Mouse (Mus musculus): Measurements from ENCODE around the gene Gm44805.

Gene Gm44805

GRCm38 (mm10) chr7:19628536-19629360 is 52.5 kb downstream of the Gm44805 start:
- peak; percentile 93 for DNase-seq (ENCODE audit: low spot score)

DNA sequence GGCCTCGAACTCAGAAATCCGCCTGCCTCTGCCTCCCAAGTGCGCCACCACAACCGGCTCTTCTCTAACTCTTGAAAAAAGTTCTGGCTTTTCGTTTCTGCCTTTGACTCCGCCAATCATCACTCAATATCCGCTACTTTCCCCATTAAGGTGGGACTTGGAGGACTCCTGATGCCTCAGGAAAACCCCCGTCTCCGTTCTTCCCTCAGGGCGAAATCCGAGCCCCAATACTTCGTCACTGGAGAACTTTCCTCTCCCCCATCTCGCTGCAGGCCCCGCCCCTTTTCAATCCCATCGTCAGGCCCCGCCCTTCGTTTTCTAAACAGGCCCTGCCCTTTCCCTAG is 53.1 kb downstream of the Gm44805 start:
- DNase-seq (ENCODE audit: low spot score) = no peak

- DNase-seq (ENCODE audit: low spot score) = no peak
Measured at GRCm38 (mm10) chr7:19627721-19628120, 53.5 kb downstream of the Gm44805 start.

- no peak for DNase-seq (ENCODE audit: low spot score)
Measured at GRCm38 (mm10) chr7:19623433-19623832, 57.8 kb downstream of the Gm44805 start.

DNA sequence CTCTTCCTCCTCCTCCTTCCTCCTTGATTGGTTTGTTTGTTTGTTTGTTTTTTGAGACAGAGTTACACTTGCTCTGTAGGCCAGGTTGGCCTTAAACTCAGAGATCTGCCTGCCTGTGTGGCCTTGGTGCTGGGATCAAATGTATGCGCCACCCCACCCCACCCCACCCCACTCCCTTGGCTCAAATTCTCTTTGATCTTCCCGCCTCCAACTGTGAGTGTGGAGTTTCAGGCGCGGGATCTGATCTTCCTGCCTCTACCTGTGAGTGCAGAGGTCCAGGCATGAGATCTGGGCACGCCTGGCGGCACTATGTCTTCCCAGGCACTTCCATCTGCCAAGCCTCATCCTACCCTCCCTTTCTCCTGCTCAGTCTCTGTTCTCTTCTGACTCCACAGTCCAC is 59.0 kb downstream of the Gm44805 start:
- DNase-seq (ENCODE audit: low spot score) = no peak
